8 mouse cellular contexts compared by ENCODE assay signal in genomic region chr12:72085329-72086165, GRCm38 (mm10). TPM values are rescaled to one million over a fixed set of nuclear protein-coding genes. Genes with fewer than 3 reads are reported as not detected.
DNase-seq lines count a peak whose midpoint lies in the region; ATAC-seq and TF ChIP-seq lines count a peak whose summit lies in the region.

L3hypdh (minus strand) TSS chr12:72085439.
Jkamp (plus strand) TSS chr12:72085589.

- peak; percentile 97 for DNase-seq in 3134 (ENCODE audit: extremely low read depth, insufficient read length, low spot score)
- DNase-seq in adrenal gland, postnatal 36 days, result peak; percentile 100
- DNase-seq in heart, adult 18-20 months, result peak; percentile 99 to 100
- DNase-seq in kidney, adult 2 months, result peak; percentile 100
- DNase-seq in spleen, adult 2 months (ENCODE audit: low read depth in 1 of 2, low spot score in 2 of 2), result peak; percentile 99

- under 1% methylated on average over 56 of the region's 60 CpGs for WGBS in embryonic facial prominence, embryonic 13.5 days
- WGBS in kidney, adult 2 months, result 2% methylated on average over 60 of the region's 60 CpGs
- 1% methylated on average over 60 of the region's 60 CpGs for WGBS in limb, embryonic 12.5 days
- WGBS in midbrain, embryonic 15.5 days, result under 1% methylated on average over 60 of the region's 60 CpGs
- under 1% methylated on average over 60 of the region's 60 CpGs for WGBS in spleen, adult 2 months

- H3K27me3 ChIP-seq in embryonic facial prominence, embryonic 13.5 days, result no peaks in the 10 kb centered on the region
- no peaks in the 10 kb centered on the region for H3K27me3 ChIP-seq in kidney, adult 2 months (replicated peaks; ENCODE audit: control insufficient read depth, insufficient read depth, low read length)
- H3K27me3 ChIP-seq in limb, embryonic 12.5 days, result no peaks in the 10 kb centered on the region
- H3K27me3 ChIP-seq in midbrain, embryonic 15.5 days (replicated peaks), result no peaks in the 10 kb centered on the region
- peaks cover 4% of the 10 kb centered on the region; the same call in 1 of the 2 replicates for H3K27me3 ChIP-seq in spleen, adult 2 months (ENCODE audit: control insufficient read depth, insufficient read depth, low read length)

- H3K9ac ChIP-seq in embryonic facial prominence, embryonic 13.5 days, result peak within 1 kb of the TSS; percentile 87
- peak within 1 kb of the TSS; percentile 81 for H3K9ac ChIP-seq in limb, embryonic 12.5 days (replicated peaks)
- peak within 1 kb of the TSS; percentile 77 for H3K9ac ChIP-seq in midbrain, embryonic 15.5 days

- H3K4me1 ChIP-seq in embryonic facial prominence, embryonic 13.5 days, result peaks cover 40% of the 10 kb centered on the region
- peaks cover 3% of the 10 kb centered on the region; the same call in 1 of the 2 replicates for H3K4me1 ChIP-seq in kidney, adult 2 months (ENCODE audit: control insufficient read depth, insufficient read depth, low read length)
- peaks cover 22% of the 10 kb centered on the region for H3K4me1 ChIP-seq in limb, embryonic 12.5 days (replicated peaks)
- H3K4me1 ChIP-seq in midbrain, embryonic 15.5 days, result peaks cover 47% of the 10 kb centered on the region
- H3K4me1 ChIP-seq in spleen, adult 2 months (ENCODE audit: control insufficient read depth, insufficient read depth, insufficient read length), result peaks cover 10% of the 10 kb centered on the region

- peak within 1 kb of the TSS; percentile 94 for H3K27ac ChIP-seq in embryonic facial prominence, embryonic 13.5 days
- peak within 1 kb of the TSS; percentile 82 for H3K27ac ChIP-seq in kidney, adult 2 months (ENCODE audit: insufficient read depth, low read depth, low read length)
- peak within 1 kb of the TSS; percentile 95 for H3K27ac ChIP-seq in limb, embryonic 12.5 days
- H3K27ac ChIP-seq in midbrain, embryonic 15.5 days, result peak within 1 kb of the TSS; percentile 95
- peak within 1 kb of the TSS; percentile 97 for H3K27ac ChIP-seq in spleen, adult 2 months (ENCODE audit: insufficient read depth, low read length)

- peak within 1 kb of the TSS; percentile 91 for H3K4me2 ChIP-seq in embryonic facial prominence, embryonic 13.5 days
- peak within 1 kb of the TSS; percentile 86 for H3K4me2 ChIP-seq in limb, embryonic 12.5 days
- H3K4me2 ChIP-seq in midbrain, embryonic 15.5 days, result peak within 1 kb of the TSS; percentile 80

- H3K4me3 ChIP-seq in embryonic facial prominence, embryonic 13.5 days, result peak within 1 kb of the TSS; percentile 74
- peak within 1 kb of the TSS; percentile 71 for H3K4me3 ChIP-seq in kidney, adult 2 months (ENCODE audit: insufficient read depth, low read depth, low read length)
- H3K4me3 ChIP-seq in limb, embryonic 12.5 days (replicated peaks), result peak within 1 kb of the TSS; percentile 61
- H3K4me3 ChIP-seq in midbrain, embryonic 15.5 days, result peak within 1 kb of the TSS; percentile 62
- H3K4me3 ChIP-seq in spleen, adult 2 months (ENCODE audit: extremely low read depth, insufficient read depth, insufficient read length), result peak within 1 kb of the TSS; percentile 93

- TF ChIP-seq POLR2A in kidney, adult 2 months (IDR thresholded peaks at IDR 0.05; ENCODE audit: low read depth, low read length), result peak; percentile 32
- TF ChIP-seq POLR2A in spleen, adult 2 months (IDR thresholded peaks at IDR 0.05; ENCODE audit: low read depth, low read length), result no peak; the same call in 1 of the 2 replicates

- H3K36me3 ChIP-seq in embryonic facial prominence, embryonic 13.5 days, result peaks cover 4% of the 10 kb centered on the region
- no peaks in the 10 kb centered on the region for H3K36me3 ChIP-seq in kidney, adult 2 months (ENCODE audit: control insufficient read depth, insufficient read depth, low read length)
- peaks cover 7% of the 10 kb centered on the region; the same call in 1 of the 2 replicates for H3K36me3 ChIP-seq in limb, embryonic 12.5 days
- H3K36me3 ChIP-seq in midbrain, embryonic 15.5 days (replicated peaks), result no peaks in the 10 kb centered on the region
- H3K36me3 ChIP-seq in spleen, adult 2 months (ENCODE audit: control insufficient read depth, insufficient read depth, low read length), result peaks cover 3% of the 10 kb centered on the region

- peak; percentile 96 for ATAC-seq in embryonic facial prominence, embryonic 13.5 days (ENCODE audit: insufficient number of reproducible peaks, insufficient read depth, low FRiP score, low TSS enrichment, low read depth)
- peak; percentile 95 for ATAC-seq in limb, embryonic 12.5 days (ENCODE audit: insufficient number of reproducible peaks, insufficient read depth, low FRiP score, low TSS enrichment, low read depth)
- ATAC-seq in midbrain, embryonic 15.5 days (replicated peaks), result peak; percentile 95

- no peak for TF ChIP-seq CTCF in kidney, adult 2 months (conservative IDR thresholded peaks at IDR 0.05; ENCODE audit: insufficient read depth, insufficient read length, low read depth, low read length)
- TF ChIP-seq CTCF in spleen, adult 2 months (IDR thresholded peaks at IDR 0.05; ENCODE audit: extremely low read depth, insufficient read depth, insufficient read length, insufficient replicate concordance), result no peak

- no peaks in the 10 kb centered on the region for H3K9me3 ChIP-seq in embryonic facial prominence, embryonic 13.5 days
- no peaks in the 10 kb centered on the region for H3K9me3 ChIP-seq in limb, embryonic 12.5 days
- H3K9me3 ChIP-seq in midbrain, embryonic 15.5 days, result no peaks in the 10 kb centered on the region

RNA-seq across cellular contexts. Expression of gene L3hypdh, which starts in this region (rescaled TPM):
- 10 to 100 TPM; 11.0 to 26.1 TPM for total RNA-seq in adrenal gland, postnatal 36 days (2021)
- polyA plus RNA-seq in embryonic facial prominence, embryonic 13.5 days (2015; fragmentation: Nextera tagmentation; extraction: Ambion mirVana), result 21.9 and 23.4 TPM in 2 replicates
- 1 to 10 TPM; 7.9 to 8.9 TPM for total RNA-seq in heart, adult 18-20 months (2021)
- polyA plus RNA-seq in kidney, adult 2 months (2012; rRNA removed), result 35.4 and 49.9 TPM in 2 replicates
- 14.3 and 14.7 TPM in 2 replicates for polyA plus RNA-seq in limb, embryonic 12.5 days (2016; fragmentation: Nextera tagmentation; extraction: Ambion mirVana)
- 10.7 and 11.8 TPM in 2 replicates for polyA plus RNA-seq in midbrain, embryonic 15.5 days (2015; fragmentation: Nextera tagmentation; extraction: Ambion mirVana)
- 2.4 and 3.6 TPM in 2 replicates for polyA plus RNA-seq in spleen, adult 2 months (2012; rRNA removed)

RNA-seq across cellular contexts. Expression of gene Jkamp, which starts in this region (rescaled TPM):
- 10 to 100 TPM; 36.9 to 58.8 TPM for total RNA-seq in adrenal gland, postnatal 36 days (2021)
- 75.3 and 85.3 TPM in 2 replicates for polyA plus RNA-seq in embryonic facial prominence, embryonic 13.5 days (2015; fragmentation: Nextera tagmentation; extraction: Ambion mirVana)
- total RNA-seq in heart, adult 18-20 months (2021), result 10 to 100 TPM; 18.3 to 21.3 TPM
- polyA plus RNA-seq in kidney, adult 2 months (2012; rRNA removed), result 104 and 114 TPM in 2 replicates
- polyA plus RNA-seq in limb, embryonic 12.5 days (2016; fragmentation: Nextera tagmentation; extraction: Ambion mirVana), result 64.5 and 67.2 TPM in 2 replicates
- 129 and 135 TPM in 2 replicates for polyA plus RNA-seq in midbrain, embryonic 15.5 days (2015; fragmentation: Nextera tagmentation; extraction: Ambion mirVana)
- polyA plus RNA-seq in spleen, adult 2 months (2012; rRNA removed), result 29.2 and 30.4 TPM in 2 replicates

Comparison
In these comparisons a context has a peak if more than half of its experiments do, and no peak if none do; other contexts are left out.
1. Peak in every context shown above with its lines: DNase-seq, ATAC-seq, H3K4me3 ChIP-seq and H3K27ac ChIP-seq.